Mouse (Mus musculus): ENCODE measurements around the gene Lmna.

GRCm38 (mm10) chr3:88453986-88454385 is 55.8 kb downstream of the Lmna start:
- no peak for TF ChIP-seq CTCF (IDR thresholded peaks at IDR 0.05; ENCODE audit: borderline replicate concordance, insufficient read depth, low read depth, low read length)
- TF ChIP-seq POLR2A (IDR thresholded peaks at IDR 0.05; ENCODE audit: borderline replicate concordance, insufficient read depth, low read length): no peak
